In genomic region chr8:64648063-64648462, GRCm38 (mm10) we compare ENCODE assay signal across 27 mouse cellular contexts. TPM values are rescaled to one million over a fixed set of nuclear protein-coding genes. Genes with fewer than 3 reads are reported as not detected.
DNase-seq lines count a peak whose midpoint lies in the region; ATAC-seq and TF ChIP-seq lines count a peak whose summit lies in the region.
"Had no signal": no experiment of that assay in that cellular context is flagged by ENCODE, and none has a peak within 500 bp of the region (broad histone marks: within the 10 kb centered on the region; RNA-seq: fewer than 3 reads in every experiment).

No protein-coding gene starts in this region.

- intact Hi-C loops in gastrocnemius, adult 2 months (cut with DNase I): no loop called here
- intact Hi-C loops in gastrocnemius, postnatal 14 days (cut with DNase I; ENCODE audit: low total_unique reads): no loop called here

- H3K4me3 ChIP-seq in gastrocnemius, adult 2 months: no peak overlapping the region
- no peak overlapping the region for H3K4me3 ChIP-seq in intestine, embryonic 16.5 days (ENCODE audit: low read length)
- no peak overlapping the region for H3K4me3 ChIP-seq in intestine, embryonic 15.5 days (replicated peaks)
- no peak overlapping the region for H3K4me3 ChIP-seq in midbrain, postnatal 0 days (ENCODE audit: low read depth, low read length)
- no peak overlapping the region for H3K4me3 ChIP-seq in midbrain, embryonic 10.5 days
- H3K4me3 ChIP-seq: heart, embryonic 12.5 days; heart, embryonic 15.5 days; hindbrain, embryonic 10.5 days; hindbrain, embryonic 13.5 days had no signal

- TF ChIP-seq CTCF in gastrocnemius, adult 2 months (IDR thresholded peaks at IDR 0.05): no peak
- TF ChIP-seq CTCF in midbrain, postnatal 0 days (IDR thresholded peaks at IDR 0.05): no peak

- no peak overlapping the region for H3K9ac ChIP-seq in intestine, embryonic 16.5 days (ENCODE audit: low read depth, low read length)
- no peak overlapping the region for H3K9ac ChIP-seq in intestine, embryonic 15.5 days
- no peak overlapping the region for H3K9ac ChIP-seq in midbrain, postnatal 0 days (replicated peaks; ENCODE audit: low read length, poor library complexity, severe bottlenecking)
- H3K9ac ChIP-seq: forebrain, postnatal 0 days; heart, embryonic 12.5 days; heart, embryonic 15.5 days; hindbrain, embryonic 13.5 days had no signal

- no peak overlapping the region for H3K4me2 ChIP-seq in intestine, embryonic 16.5 days (ENCODE audit: low read depth, low read length)
- no peak overlapping the region for H3K4me2 ChIP-seq in intestine, embryonic 15.5 days (replicated peaks)
- no peak overlapping the region for H3K4me2 ChIP-seq in midbrain, postnatal 0 days (ENCODE audit: low read depth, low read length, poor library complexity, severe bottlenecking)
- H3K4me2 ChIP-seq: heart, embryonic 12.5 days; heart, embryonic 15.5 days; hindbrain, embryonic 13.5 days had no signal

- 67% methylated on average over 4 of the region's 4 CpGs for WGBS in intestine, embryonic 16.5 days
- 68% methylated on average over 4 of the region's 4 CpGs for WGBS in intestine, embryonic 15.5 days
- WGBS in midbrain, postnatal 0 days: 80% methylated on average over 4 of the region's 4 CpGs
- 91% methylated on average over 4 of the region's 4 CpGs for WGBS in midbrain, embryonic 10.5 days

- peak; percentile 55; the same call in 1 of the 2 replicates for ATAC-seq in intestine, embryonic 16.5 days
- ATAC-seq in intestine, embryonic 15.5 days: no peak
- no peak for ATAC-seq in midbrain, postnatal 0 days (ENCODE audit: low FRiP score)
- ATAC-seq: activated CD4-positive, CD25-positive, alpha-beta regulatory T cell, adult 4 months; forebrain, embryonic 14.5 days; forebrain, postnatal 0 days; hindbrain, embryonic 16.5 days had no signal

- no peaks in the 10 kb centered on the region for H3K9me3 ChIP-seq in intestine, embryonic 16.5 days (ENCODE audit: control insufficient read depth, low read length)
- no peaks in the 10 kb centered on the region for H3K9me3 ChIP-seq in intestine, embryonic 15.5 days
- H3K9me3 ChIP-seq in midbrain, postnatal 0 days (ENCODE audit: low read length): no peaks in the 10 kb centered on the region
- no peaks in the 10 kb centered on the region for H3K9me3 ChIP-seq in midbrain, embryonic 10.5 days (replicated peaks)
- H3K9me3 ChIP-seq: heart, embryonic 12.5 days; heart, embryonic 15.5 days; hindbrain, embryonic 10.5 days; hindbrain, embryonic 13.5 days had no signal

- DNase-seq in cerebellum, postnatal 10 days: peak; percentile 52 to 57
- DNase-seq in cerebellum, adult 18-20 months: no peak
- DNase-seq in gastrocnemius, adult 2 months: no peak
- no peak for DNase-seq in gastrocnemius, postnatal 14 days
- DNase-seq in midbrain, postnatal 0 days (ENCODE audit: low spot score): no peak
- DNase-seq in midbrain, embryonic 10.5 days (ENCODE audit: low spot score): no peak
- DNase-seq: adrenal gland, postnatal 10 days; adrenal gland, postnatal 36 days; cerebellum, adult 11 months; cerebellum, adult 8-10 months; cerebellum, postnatal 25 days; embryo, embryonic 11 days; forebrain, postnatal 0 days; gastrocnemius, postnatal 36 days; heart, postnatal 10 days; heart, postnatal 36 days; kidney, adult 18-20 months had no signal

- no peaks in the 10 kb centered on the region for H3K27me3 ChIP-seq in intestine, embryonic 16.5 days (replicated peaks; ENCODE audit: control insufficient read depth, insufficient read depth, low read length)
- no peaks in the 10 kb centered on the region for H3K27me3 ChIP-seq in intestine, embryonic 15.5 days (replicated peaks)
- no peaks in the 10 kb centered on the region for H3K27me3 ChIP-seq in midbrain, postnatal 0 days (ENCODE audit: insufficient read depth, low read length)
- no peaks in the 10 kb centered on the region for H3K27me3 ChIP-seq in midbrain, embryonic 10.5 days (ENCODE audit: low read depth, poor library complexity, severe bottlenecking)
- H3K27me3 ChIP-seq: heart, embryonic 12.5 days; heart, embryonic 15.5 days; hindbrain, embryonic 13.5 days had no signal

- 0 out of 2 replicates have a peak, but pooled peaks cover 5% of the 10 kb centered on the region for H3K4me1 ChIP-seq in intestine, embryonic 16.5 days (ENCODE audit: control insufficient read depth, insufficient read depth, low read length)
- no peaks in the 10 kb centered on the region for H3K4me1 ChIP-seq in intestine, embryonic 15.5 days (replicated peaks)
- H3K4me1 ChIP-seq in midbrain, postnatal 0 days (ENCODE audit: insufficient read depth, low read length): no peaks in the 10 kb centered on the region
- H3K4me1 ChIP-seq in midbrain, embryonic 10.5 days: peaks cover 8% of the 10 kb centered on the region; the same call in 1 of the 2 replicates
- H3K4me1 ChIP-seq: hindbrain, embryonic 10.5 days; hindbrain, embryonic 13.5 days had no signal

- 0 out of 2 replicates have a peak overlapping the region, but pooled peaks have one; percentile 8 for H3K27ac ChIP-seq in gastrocnemius, adult 2 months
- H3K27ac ChIP-seq in intestine, embryonic 16.5 days (ENCODE audit: low read length): peak overlapping the region; percentile 7; the same call in 1 of the 2 replicates
- H3K27ac ChIP-seq in intestine, embryonic 15.5 days: no peak overlapping the region
- H3K27ac ChIP-seq in midbrain, postnatal 0 days (ENCODE audit: low read depth, low read length): 0 out of 2 replicates have a peak overlapping the region, but pooled peaks have one; percentile 26
- no peak overlapping the region for H3K27ac ChIP-seq in midbrain, embryonic 10.5 days (replicated peaks)
- H3K27ac ChIP-seq: heart, embryonic 15.5 days; hindbrain, embryonic 10.5 days; hindbrain, embryonic 13.5 days had no signal

- H3K36me3 ChIP-seq in intestine, embryonic 16.5 days (ENCODE audit: control insufficient read depth, insufficient read depth, low read length): no peaks in the 10 kb centered on the region
- H3K36me3 ChIP-seq in intestine, embryonic 15.5 days: no peaks in the 10 kb centered on the region
- no peaks in the 10 kb centered on the region for H3K36me3 ChIP-seq in midbrain, postnatal 0 days (ENCODE audit: insufficient read depth, low read length)
- no peaks in the 10 kb centered on the region; the same call in 1 of the 2 replicates for H3K36me3 ChIP-seq in midbrain, embryonic 10.5 days
- H3K36me3 ChIP-seq: heart, embryonic 12.5 days; heart, embryonic 15.5 days; hindbrain, embryonic 10.5 days had no signal

RNA-seq across cellular contexts. Expression of gene Cpe, which starts 44.8 kb away (rescaled TPM):
- total RNA-seq in gastrocnemius, adult 2 months (2021): 100 to 1,000 TPM; 196 to 239 TPM
- total RNA-seq in gastrocnemius, postnatal 14 days (2021): 100 to 1,000 TPM; 139 to 156 TPM
- 149 and 153 TPM in 2 replicates for polyA plus RNA-seq in intestine, embryonic 16.5 days (2015; fragmentation: Nextera tagmentation; extraction: Ambion mirVana)
- polyA plus RNA-seq in intestine, embryonic 15.5 days (2015; fragmentation: Nextera tagmentation; extraction: Ambion mirVana): 184 and 201 TPM in 2 replicates
- 974 and 976 TPM in 2 replicates for total RNA-seq in midbrain, postnatal 0 days (2014; rRNA removed)
- 1,518 and 1,519 TPM in 2 replicates for polyA plus RNA-seq in midbrain, postnatal 0 days (2015; fragmentation: Nextera tagmentation; extraction: Ambion mirVana)
- 163 and 215 TPM in 2 replicates for polyA plus RNA-seq in midbrain, embryonic 10.5 days (2016; fragmentation: Nextera tagmentation; extraction: Ambion mirVana)
- total RNA-seq: granulocyte monocyte progenitor cell, adult 5-6 weeks had no signal

Comparison
In these comparisons a context has a peak if more than half of its experiments do, and no peak if none do; other contexts are left out.
1. DNase-seq: peak in cerebellum, postnatal 10 days (2 of 2); none in cerebellum, adult 18-20 months (0 of 2), gastrocnemius, adult 2 months (single experiment), gastrocnemius, postnatal 14 days (single experiment), midbrain, postnatal 0 days (single experiment) and midbrain, embryonic 10.5 days (single experiment).
2. H3K27ac ChIP-seq: peak in gastrocnemius, adult 2 months (single experiment), intestine, embryonic 16.5 days (single experiment) and midbrain, postnatal 0 days (single experiment); none in intestine, embryonic 15.5 days (single experiment) and midbrain, embryonic 10.5 days (single experiment).